Mouse (Mus musculus) heart, embryonic 13.5 days (tissue): Measurements from ENCODE around the gene Nr0b1. TPM values are rescaled to one million over a fixed set of nuclear protein-coding genes. Genes with fewer than 3 reads are reported as not detected.

ENCODE experiments used
- ATAC-seq: fragments of 200-750 bp; cut with Nextera tagmentation; 2 replicates; pipeline ENCODE4 v1.8.0; 2017; ENCODE audit warnings: moderate TSS enrichment; ENCODE audit not compliant: insufficient number of reproducible peaks, low FRiP score, low TSS enrichment; ENCODE audit errors: extremely low read depth
- H3K27ac ChIP-seq: fragments of 300-500 bp; sonication (generic); replicated peaks from 2 replicates; pipeline ENCODE4 v1.5.1; 2015; ENCODE audit warnings: moderate library complexity, mild to moderate bottlenecking, inconsistent platforms
- H3K27me3 ChIP-seq: fragments of 300-500 bp; sonication (generic); replicated peaks from 2 replicates; pipeline ENCODE4 v1.6.1; 2015; ENCODE audit warnings: mild to moderate bottlenecking, inconsistent platforms
- H3K36me3 ChIP-seq: fragments of 300-500 bp; sonication (generic); 2 replicates; pipeline ENCODE4 v1.6.1; 2015; ENCODE audit warnings: mild to moderate bottlenecking, inconsistent platforms
- H3K4me1 ChIP-seq: fragments of 300-500 bp; sonication (generic); 2 replicates; pipeline ENCODE4 v1.6.1; 2015; ENCODE audit warnings: inconsistent platforms
- H3K4me2 ChIP-seq: fragments of 300-500 bp; sonication (generic); 2 replicates; pipeline ENCODE4 v1.6.1; 2015; ENCODE audit warnings: inconsistent platforms, mild to moderate bottlenecking, moderate library complexity
- H3K4me3 ChIP-seq: fragments of 300-500 bp; sonication (generic); 2 replicates; pipeline ENCODE4 v1.5.1; 2015; ENCODE audit warnings: moderate library complexity, mild to moderate bottlenecking, inconsistent platforms
- H3K9ac ChIP-seq: fragments of 300-500 bp; sonication (generic); 2 replicates; pipeline ENCODE4 v1.6.1; 2015; ENCODE audit warnings: inconsistent platforms, mild to moderate bottlenecking, moderate library complexity
- H3K9me3 ChIP-seq: fragments of 300-500 bp; sonication (generic); 2 replicates; pipeline ENCODE4 v1.6.1; 2016; ENCODE audit warnings: inconsistent platforms
- WGBS: fragments of 180-500 bp; shearing (Covaris S2); methylation state at CpG from one replicate; pipeline ENCODE4 v1.1.7; 2015; ENCODE audit warnings: mixed read lengths; 5-methylcytosine and 5-hydroxymethylcytosine counted together
- polyA plus RNA-seq: library from polyadenylated mRNA; unstranded; fragments of >200 nt; fragmentation: Nextera tagmentation; extraction: Ambion mirVana; gene quantifications from 2 replicates; pipeline ENCODE4 v1.2.1, GENCODE M21; 2015

The Nr0b1 gene
- not detected in 2 replicates for polyA plus RNA-seq

DNA sequence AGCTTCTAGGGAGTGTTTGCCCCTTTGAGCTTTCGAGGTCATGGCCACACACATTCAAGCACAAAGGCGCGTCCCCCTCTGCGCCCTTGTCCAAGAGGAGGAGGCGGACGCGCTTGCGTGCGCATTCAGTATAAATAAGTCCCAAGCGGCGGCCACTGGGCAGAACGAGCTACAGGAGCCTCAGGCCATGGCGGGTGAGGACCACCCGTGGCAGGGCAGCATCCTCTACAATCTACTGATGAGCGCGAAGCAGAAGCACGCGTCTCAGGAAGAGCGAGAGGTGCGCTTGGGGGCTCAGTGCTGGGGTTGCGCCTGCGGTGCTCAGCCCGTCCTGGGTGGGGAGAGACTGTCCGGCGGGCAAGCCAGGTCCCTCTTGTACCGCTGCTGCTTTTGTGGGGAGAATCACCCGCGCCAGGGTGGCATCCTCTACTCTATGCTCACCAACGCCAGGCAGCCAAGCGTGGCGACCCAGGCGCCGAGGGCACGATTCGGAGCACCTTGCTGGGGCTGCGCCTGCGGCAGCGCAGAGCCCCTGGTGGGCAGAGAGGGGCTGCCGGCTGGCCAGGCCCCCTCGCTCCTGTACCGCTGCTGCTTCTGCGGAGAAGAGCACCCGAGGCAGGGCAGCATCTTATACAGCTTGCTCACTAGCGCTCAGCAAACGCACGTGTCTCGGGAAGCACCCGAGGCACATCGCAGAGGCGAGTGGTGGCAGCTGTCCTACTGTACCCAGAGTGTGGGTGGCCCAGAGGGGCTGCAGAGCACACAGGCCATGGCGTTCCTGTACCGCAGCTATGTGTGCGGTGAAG lies at the start of gene Nr0b1:
Nr0b1 (plus strand) TSS at position 151 of the 806 bp plus-strand sequence.
- peak within 1 kb of the TSS; percentile 42 for H3K4me3 ChIP-seq
- no peaks in the 10 kb centered on the region for H3K9me3 ChIP-seq
- H3K36me3 ChIP-seq: no peaks in the 10 kb centered on the region
- ATAC-seq: no peak
- no peak within 1 kb of the TSS for H3K9ac ChIP-seq
- 12% methylated on average over 53 of the region's 53 CpGs for WGBS
- no peaks in the 10 kb centered on the region for H3K4me1 ChIP-seq
- peaks cover 32% of the 10 kb centered on the region for H3K27me3 ChIP-seq
- H3K27ac ChIP-seq: no peak within 1 kb of the TSS
- H3K4me2 ChIP-seq: peak within 1 kb of the TSS; percentile 69

DNA sequence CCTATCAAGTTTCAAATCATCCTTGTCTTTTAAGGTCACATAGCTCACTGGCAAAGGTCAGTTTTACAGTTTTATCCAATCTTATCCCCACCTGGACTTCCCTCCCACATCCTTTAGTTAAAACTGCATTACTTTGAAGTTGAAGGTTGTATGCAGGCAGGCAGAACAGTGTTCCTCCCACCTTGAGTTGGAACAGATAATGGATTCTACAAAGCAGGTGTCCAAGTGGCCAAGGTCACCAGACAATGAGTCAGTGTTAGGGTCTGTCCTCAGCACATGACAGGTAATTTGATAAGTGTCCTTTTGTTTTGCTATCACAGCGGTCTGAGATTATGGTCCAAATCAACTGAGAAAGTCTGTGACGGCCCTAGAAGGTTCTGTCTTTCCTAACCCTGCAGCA lies 4.3 kb upstream of the Nr0b1 start:
- no peak for ATAC-seq
- no peaks in the 10 kb centered on the region for H3K9me3 ChIP-seq
- peaks cover 18% of the 10 kb centered on the region for H3K27me3 ChIP-seq
- H3K4me1 ChIP-seq: no peaks in the 10 kb centered on the region
- no peaks in the 10 kb centered on the region for H3K36me3 ChIP-seq
- no peak overlapping the region for H3K27ac ChIP-seq
- H3K9ac ChIP-seq: no peak overlapping the region
- no peak overlapping the region for H3K4me2 ChIP-seq
- no peak overlapping the region for H3K4me3 ChIP-seq
- 68% methylated on average over 2 of the region's 2 CpGs for WGBS

DNA sequence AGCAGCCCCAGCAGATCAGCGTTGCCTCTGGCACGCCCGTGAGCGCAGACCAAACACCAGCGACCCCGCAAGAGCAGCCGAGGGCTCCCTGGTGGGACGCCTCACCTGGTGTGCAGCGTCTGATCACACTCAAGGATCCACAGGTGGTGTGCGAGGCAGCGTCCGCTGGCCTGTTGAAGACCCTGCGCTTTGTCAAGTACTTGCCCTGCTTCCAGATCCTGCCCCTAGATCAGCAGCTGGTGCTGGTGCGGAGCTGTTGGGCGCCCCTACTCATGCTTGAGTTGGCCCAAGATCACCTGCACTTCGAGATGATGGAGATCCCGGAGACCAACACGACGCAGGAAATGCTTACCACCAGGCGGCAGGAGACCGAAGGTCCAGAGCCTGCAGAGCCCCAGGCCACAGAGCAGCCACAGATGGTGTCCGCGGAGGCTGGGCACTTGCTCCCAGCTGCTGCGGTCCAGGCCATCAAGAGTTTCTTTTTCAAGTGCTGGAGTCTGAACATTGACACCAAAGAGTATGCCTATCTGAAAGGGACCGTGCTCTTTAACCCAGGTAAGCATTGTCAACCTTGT lies 943 bp downstream of the Nr0b1 start:
- no peak for ATAC-seq
- Histone ChIP-seq H3K9ac (no peak overlapping the region), H3K4me2 (peak overlapping the region; percentile 69), H3K4me1 (no peaks in the 10 kb centered on the region), H3K36me3 (no peaks in the 10 kb centered on the region), H3K27ac (no peak overlapping the region), H3K9me3 (no peaks in the 10 kb centered on the region), H3K4me3 (peak overlapping the region; percentile 42), H3K27me3 (peaks cover 32% of the 10 kb centered on the region)
- WGBS: 15% methylated on average over 25 of the region's 25 CpGs

DNA sequence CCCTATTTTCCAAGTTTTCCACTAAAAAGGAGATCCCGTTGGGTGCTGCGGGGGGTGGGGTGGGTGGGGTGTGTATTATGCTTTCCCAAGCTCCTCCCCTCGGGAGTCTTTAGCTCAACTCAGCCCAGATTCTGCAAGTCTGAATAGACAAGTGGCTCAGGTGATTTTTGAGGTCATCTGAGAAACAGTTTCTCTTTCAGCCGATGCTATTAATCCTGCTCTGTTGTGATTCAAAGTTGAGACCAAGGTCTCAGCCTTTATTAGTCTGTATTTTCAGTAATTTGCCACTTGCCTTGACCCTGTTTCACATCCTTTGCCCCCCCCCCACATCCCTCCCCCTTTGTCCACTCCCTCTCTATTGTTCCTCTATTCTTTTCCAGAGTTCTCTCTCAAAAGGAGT lies 1.8 kb downstream of the Nr0b1 start:
- Histone ChIP-seq H3K9me3 (no peaks in the 10 kb centered on the region), H3K27ac (no peak overlapping the region), H3K27me3 (peaks cover 32% of the 10 kb centered on the region), H3K4me3 (no peak overlapping the region), H3K9ac (no peak overlapping the region), H3K4me1 (no peaks in the 10 kb centered on the region), H3K36me3 (no peaks in the 10 kb centered on the region), H3K4me2 (no peak overlapping the region)
- ATAC-seq: no peak
- 40% methylated on average over 4 of the region's 4 CpGs for WGBS

DNA sequence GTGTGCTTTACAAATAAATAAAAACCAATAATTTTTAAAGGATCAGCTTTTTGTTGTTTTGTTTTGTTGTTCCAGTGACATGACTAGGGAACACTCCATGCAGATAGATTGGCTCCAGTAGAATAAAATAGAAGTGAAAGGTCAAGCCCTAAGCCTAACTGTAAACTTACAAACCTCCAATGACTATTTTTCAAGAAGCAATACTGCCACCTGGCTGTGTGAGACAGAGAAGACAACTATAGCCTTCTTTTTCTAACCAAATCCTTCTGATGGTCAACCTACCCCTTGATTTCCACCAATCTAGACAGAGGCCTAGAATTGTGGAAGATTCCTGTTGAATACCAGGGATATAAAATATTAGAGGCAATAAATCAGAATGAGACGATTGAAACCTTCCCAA lies 45.7 kb downstream of the Nr0b1 start:
- 17% methylated on average over 1 of the region's 1 CpGs for WGBS
- Histone ChIP-seq H3K27me3 (no peaks in the 10 kb centered on the region), H3K4me2 (no peak overlapping the region), H3K4me3 (no peak overlapping the region), H3K4me1 (no peaks in the 10 kb centered on the region), H3K9ac (no peak overlapping the region), H3K9me3 (no peaks in the 10 kb centered on the region), H3K36me3 (no peaks in the 10 kb centered on the region), H3K27ac (no peak overlapping the region)
- no peak for ATAC-seq

Other genes with a start within 250 kb of the Nr0b1 start
- not detected in 2 replicates for gene Samt3, start 147.6 kb upstream of the Nr0b1 start, polyA plus RNA-seq
- gene Mageb4, start 113.3 kb downstream of the Nr0b1 start, polyA plus RNA-seq: not detected in 2 replicates